Mouse (Mus musculus): ENCODE results near the gene Glipr1. TPM values are rescaled to one million over a fixed set of nuclear protein-coding genes. Genes with fewer than 3 reads are reported as not detected.
A peak's percentile ranks its signal among the peaks of the same experiment; 100 is the strongest.

Glipr1 gene
- polyA plus RNA-seq, 1 experiment from 2014 or later, result 8.2 TPM

DNA sequence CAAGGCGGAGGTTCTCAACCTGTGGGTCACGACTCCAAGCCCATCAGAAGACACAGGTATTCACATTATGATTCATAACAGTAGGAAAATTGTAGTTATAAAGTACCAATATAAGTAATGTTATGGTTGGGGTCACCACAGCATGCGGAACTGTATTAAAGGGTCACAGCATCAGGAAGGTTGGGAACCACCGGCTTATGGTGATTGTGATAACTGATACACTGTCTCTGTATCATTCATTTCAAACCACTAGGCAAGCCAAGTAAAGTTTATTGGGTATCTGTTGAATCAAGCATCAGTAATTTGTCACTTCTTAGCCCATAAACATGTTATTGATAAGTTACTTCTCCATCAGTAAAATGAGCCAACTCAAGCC lies 44.4 kb downstream of the Glipr1 start:
- H3K4me1 ChIP-seq (ENCODE audit: control insufficient read depth, insufficient read depth, low read length), result no peaks in the 10 kb centered on the region
- H3K27ac ChIP-seq (ENCODE audit: low read length), result no peak overlapping the region
- H3K27me3 ChIP-seq (ENCODE audit: control insufficient read depth, insufficient read depth, low read length), result no peaks in the 10 kb centered on the region
- 0 out of 2 replicates have a peak, but pooled peaks have one; percentile 5 for ATAC-seq (ENCODE audit: insufficient number of reproducible peaks, insufficient read depth, low FRiP score, low read depth)
- no peaks in the 10 kb centered on the region for H3K36me3 ChIP-seq (ENCODE audit: control insufficient read depth, insufficient read depth, low read length)
- H3K4me3 ChIP-seq (ENCODE audit: low read depth, low read length), result no peak overlapping the region
- no peak overlapping the region for H3K4me2 ChIP-seq (replicated peaks; ENCODE audit: low read depth, low read length)
- H3K9ac ChIP-seq (replicated peaks; ENCODE audit: low read depth, low read length), result no peak overlapping the region
- H3K9me3 ChIP-seq (ENCODE audit: control insufficient read depth, low read depth, low read length), result no peaks in the 10 kb centered on the region
- WGBS, result 42% methylated on average over 4 of the region's 4 CpGs

- no peaks in the 10 kb centered on the region for H3K4me1 ChIP-seq (ENCODE audit: control insufficient read depth, insufficient read depth, low read length)
- no peak overlapping the region for H3K27ac ChIP-seq (ENCODE audit: low read length)
- H3K27me3 ChIP-seq (ENCODE audit: control insufficient read depth, insufficient read depth, low read length), result no peaks in the 10 kb centered on the region
- no peaks in the 10 kb centered on the region for H3K9me3 ChIP-seq (ENCODE audit: control insufficient read depth, low read depth, low read length)
- H3K4me3 ChIP-seq (ENCODE audit: low read depth, low read length), result no peak overlapping the region
- 53% methylated on average over 10 of the region's 10 CpGs for WGBS
- ATAC-seq (ENCODE audit: insufficient number of reproducible peaks, insufficient read depth, low FRiP score, low read depth), result peak; percentile 73; the same call in 1 of the 2 replicates
- no peak overlapping the region for H3K4me2 ChIP-seq (replicated peaks; ENCODE audit: low read depth, low read length)
- no peaks in the 10 kb centered on the region for H3K36me3 ChIP-seq (ENCODE audit: control insufficient read depth, insufficient read depth, low read length)
- no peak overlapping the region for H3K9ac ChIP-seq (replicated peaks; ENCODE audit: low read depth, low read length)
Measured at GRCm38 (mm10) chr10:111957271-111958045, 45.0 kb downstream of the Glipr1 start.

- H3K27me3 ChIP-seq (ENCODE audit: control insufficient read depth, insufficient read depth, low read length), result no peaks in the 10 kb centered on the region
- H3K4me3 ChIP-seq (ENCODE audit: low read depth, low read length), result no peak overlapping the region
- no peak overlapping the region for H3K9ac ChIP-seq (replicated peaks; ENCODE audit: low read depth, low read length)
- no peaks in the 10 kb centered on the region for H3K36me3 ChIP-seq (ENCODE audit: control insufficient read depth, insufficient read depth, low read length)
- no peak for ATAC-seq (ENCODE audit: insufficient number of reproducible peaks, insufficient read depth, low FRiP score, low read depth)
- no peaks in the 10 kb centered on the region for H3K4me1 ChIP-seq (ENCODE audit: control insufficient read depth, insufficient read depth, low read length)
- no peak overlapping the region for H3K27ac ChIP-seq (ENCODE audit: low read length)
- no peak overlapping the region for H3K4me2 ChIP-seq (replicated peaks; ENCODE audit: low read depth, low read length)
- 76% methylated on average over 2 of the region's 2 CpGs for WGBS
- H3K9me3 ChIP-seq (ENCODE audit: control insufficient read depth, low read depth, low read length), result no peaks in the 10 kb centered on the region
Measured at GRCm38 (mm10) chr10:111955836-111956235, 46.6 kb downstream of the Glipr1 start.

- 61% methylated on average over 4 of the region's 4 CpGs for WGBS
- H3K4me1 ChIP-seq (ENCODE audit: control insufficient read depth, insufficient read depth, low read length), result no peaks in the 10 kb centered on the region
- H3K27me3 ChIP-seq (ENCODE audit: control insufficient read depth, insufficient read depth, low read length), result no peaks in the 10 kb centered on the region
- no peak for ATAC-seq (ENCODE audit: insufficient number of reproducible peaks, insufficient read depth, low FRiP score, low read depth)
- H3K4me3 ChIP-seq (ENCODE audit: low read depth, low read length), result no peak overlapping the region
- no peak overlapping the region for H3K27ac ChIP-seq (ENCODE audit: low read length)
- no peak overlapping the region for H3K9ac ChIP-seq (replicated peaks; ENCODE audit: low read depth, low read length)
- H3K9me3 ChIP-seq (ENCODE audit: control insufficient read depth, low read depth, low read length), result no peaks in the 10 kb centered on the region
- H3K4me2 ChIP-seq (replicated peaks; ENCODE audit: low read depth, low read length), result no peak overlapping the region
- H3K36me3 ChIP-seq (ENCODE audit: control insufficient read depth, insufficient read depth, low read length), result no peaks in the 10 kb centered on the region
Measured at GRCm38 (mm10) chr10:111949008-111949407, 53.4 kb downstream of the Glipr1 start.

DNA sequence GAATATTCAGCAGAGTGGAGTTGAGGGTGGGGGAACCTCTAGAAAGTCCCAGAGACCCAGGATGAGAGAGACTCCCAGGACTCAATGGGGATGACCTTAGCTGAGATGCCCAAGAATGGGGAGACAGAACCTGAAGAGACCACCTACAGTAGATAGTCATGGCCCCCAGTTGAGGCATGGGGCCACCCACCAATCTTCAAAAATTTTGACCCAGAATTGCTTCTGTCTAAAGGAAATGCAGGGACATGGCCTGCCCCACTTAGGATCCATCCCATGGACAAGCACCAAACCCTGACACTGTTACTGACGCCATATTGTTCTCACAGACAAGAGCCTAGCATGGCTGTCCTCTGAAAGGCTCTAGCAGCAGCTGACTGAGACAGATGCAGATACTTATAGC lies 54.4 kb downstream of the Glipr1 start:
- no peaks in the 10 kb centered on the region for H3K4me1 ChIP-seq (ENCODE audit: control insufficient read depth, insufficient read depth, low read length)
- H3K36me3 ChIP-seq (ENCODE audit: control insufficient read depth, insufficient read depth, low read length), result no peaks in the 10 kb centered on the region
- H3K9ac ChIP-seq (replicated peaks; ENCODE audit: low read depth, low read length), result no peak overlapping the region
- no peaks in the 10 kb centered on the region for H3K9me3 ChIP-seq (ENCODE audit: control insufficient read depth, low read depth, low read length)
- ATAC-seq (ENCODE audit: insufficient number of reproducible peaks, insufficient read depth, low FRiP score, low read depth), result no peak
- no peak overlapping the region for H3K4me2 ChIP-seq (replicated peaks; ENCODE audit: low read depth, low read length)
- 88% methylated on average over 1 of the region's 1 CpGs for WGBS
- no peaks in the 10 kb centered on the region for H3K27me3 ChIP-seq (ENCODE audit: control insufficient read depth, insufficient read depth, low read length)
- no peak overlapping the region for H3K27ac ChIP-seq (ENCODE audit: low read length)
- no peak overlapping the region for H3K4me3 ChIP-seq (ENCODE audit: low read depth, low read length)

DNA sequence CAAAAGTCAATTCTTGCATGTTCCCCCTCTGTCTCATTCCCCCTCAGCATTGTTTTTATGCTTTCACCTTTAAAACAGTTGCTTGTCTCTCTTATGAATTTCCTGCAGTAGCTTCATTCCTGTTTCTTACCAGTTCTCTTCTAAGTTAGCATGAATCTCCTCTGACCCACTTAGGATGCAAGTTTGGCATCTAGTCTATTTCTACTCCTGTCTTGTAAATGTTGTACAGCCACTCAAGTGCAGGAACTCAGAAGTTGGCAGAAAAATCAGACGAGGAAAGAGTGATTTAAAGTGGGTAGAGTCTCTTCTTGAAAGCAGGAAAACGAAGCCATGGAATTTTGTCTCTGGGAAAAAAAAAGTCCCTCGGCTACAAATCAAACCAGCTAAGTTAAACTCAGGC lies 56.9 kb downstream of the Glipr1 start:
- H3K4me1 ChIP-seq (ENCODE audit: control insufficient read depth, insufficient read depth, low read length), result no peaks in the 10 kb centered on the region
- no peaks in the 10 kb centered on the region for H3K9me3 ChIP-seq (ENCODE audit: control insufficient read depth, low read depth, low read length)
- no peak overlapping the region for H3K27ac ChIP-seq (ENCODE audit: low read length)
- no peak for ATAC-seq (ENCODE audit: insufficient number of reproducible peaks, insufficient read depth, low FRiP score, low read depth)
- no peaks in the 10 kb centered on the region for H3K36me3 ChIP-seq (ENCODE audit: control insufficient read depth, insufficient read depth, low read length)
- no peak overlapping the region for H3K4me3 ChIP-seq (ENCODE audit: low read depth, low read length)
- H3K4me2 ChIP-seq (replicated peaks; ENCODE audit: low read depth, low read length), result no peak overlapping the region
- H3K9ac ChIP-seq (replicated peaks; ENCODE audit: low read depth, low read length), result no peak overlapping the region
- 59% methylated on average over 3 of the region's 3 CpGs for WGBS
- H3K27me3 ChIP-seq (ENCODE audit: control insufficient read depth, insufficient read depth, low read length), result no peaks in the 10 kb centered on the region

DNA sequence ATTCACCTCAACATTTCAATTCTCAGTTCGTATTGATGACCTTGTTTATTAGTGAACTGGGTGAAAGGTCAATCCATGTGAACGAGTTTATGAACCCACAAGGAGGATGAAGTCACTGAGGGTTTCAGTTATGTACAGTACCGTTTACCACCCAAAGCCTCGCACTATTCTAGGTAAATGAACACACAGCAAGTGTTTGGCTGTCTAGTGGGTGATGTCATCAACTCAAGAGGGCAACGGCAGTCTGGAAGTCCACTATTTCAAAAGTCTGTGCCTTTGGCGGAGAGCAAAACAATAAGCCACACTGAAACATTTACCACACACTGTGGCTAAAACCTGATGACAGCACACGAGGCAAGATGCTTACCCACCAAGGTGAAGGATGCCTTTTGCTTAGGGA lies 59.4 kb downstream of the Glipr1 start:
- Histone ChIP-seq H3K9ac (replicated peaks; ENCODE audit: low read depth, low read length) (no peak overlapping the region), H3K4me2 (replicated peaks; ENCODE audit: low read depth, low read length) (no peak overlapping the region)
- 83% methylated on average over 7 of the region's 7 CpGs for WGBS

GRCm38 (mm10) chr10:111937146-111937534 lies 65.3 kb downstream of the Glipr1 start:
- no peak for ATAC-seq (ENCODE audit: insufficient number of reproducible peaks, insufficient read depth, low FRiP score, low read depth)

More for the DNA sequence above, 59.4 kb downstream of the Glipr1 start:
- H3K9me3 ChIP-seq (ENCODE audit: control insufficient read depth, low read depth, low read length), result no peaks in the 10 kb centered on the region
- H3K4me3 ChIP-seq (ENCODE audit: low read depth, low read length), result no peak overlapping the region
- no peaks in the 10 kb centered on the region for H3K27me3 ChIP-seq (ENCODE audit: control insufficient read depth, insufficient read depth, low read length)
- ATAC-seq (ENCODE audit: insufficient number of reproducible peaks, insufficient read depth, low FRiP score, low read depth), result no peak
- no peaks in the 10 kb centered on the region for H3K36me3 ChIP-seq (ENCODE audit: control insufficient read depth, insufficient read depth, low read length)
- no peak overlapping the region for H3K27ac ChIP-seq (ENCODE audit: low read length)
- H3K4me1 ChIP-seq (ENCODE audit: control insufficient read depth, insufficient read depth, low read length), result no peaks in the 10 kb centered on the region

More at GRCm38 (mm10) chr10:111937146-111937534, 65.3 kb downstream of the Glipr1 start:
- Histone ChIP-seq H3K27ac (ENCODE audit: low read length) (peak overlapping the region; percentile 7; the same call in 1 of the 2 replicates), H3K36me3 (ENCODE audit: control insufficient read depth, insufficient read depth, low read length) (no peaks in the 10 kb centered on the region), H3K9me3 (ENCODE audit: control insufficient read depth, low read depth, low read length) (no peaks in the 10 kb centered on the region), H3K27me3 (ENCODE audit: control insufficient read depth, insufficient read depth, low read length) (no peaks in the 10 kb centered on the region), H3K9ac (replicated peaks; ENCODE audit: low read depth, low read length) (no peak overlapping the region), H3K4me1 (ENCODE audit: control insufficient read depth, insufficient read depth, low read length) (peaks cover 5% of the 10 kb centered on the region; the same call in 1 of the 2 replicates), H3K4me2 (replicated peaks; ENCODE audit: low read depth, low read length) (no peak overlapping the region), H3K4me3 (ENCODE audit: low read depth, low read length) (no peak overlapping the region)
- 34% methylated on average over 5 of the region's 5 CpGs for WGBS

All from stomach, embryonic 14.5 days (tissue).